Mouse (Mus musculus) bone marrow, adult 2 months (tissue): Measurements from ENCODE around the gene Bicdl2.

ENCODE experiments used
- CTCF ChIP-seq: fragments of 200-500 bp; IDR thresholded peaks from 2 replicates; pipeline ENCODE4 v1.5.1; 2011; ENCODE audit warnings: low read length, control low read depth; ENCODE audit not compliant: control insufficient read depth, insufficient read depth
- POLR2A ChIP-seq: fragments of 200-500 bp; IDR thresholded peaks from 2 replicates; pipeline ENCODE4 v1.6.1; 2011; ENCODE audit warnings: low read depth, mild to moderate bottlenecking, control low read depth, low read length, borderline replicate concordance; ENCODE audit not compliant: control insufficient read depth

DNA sequence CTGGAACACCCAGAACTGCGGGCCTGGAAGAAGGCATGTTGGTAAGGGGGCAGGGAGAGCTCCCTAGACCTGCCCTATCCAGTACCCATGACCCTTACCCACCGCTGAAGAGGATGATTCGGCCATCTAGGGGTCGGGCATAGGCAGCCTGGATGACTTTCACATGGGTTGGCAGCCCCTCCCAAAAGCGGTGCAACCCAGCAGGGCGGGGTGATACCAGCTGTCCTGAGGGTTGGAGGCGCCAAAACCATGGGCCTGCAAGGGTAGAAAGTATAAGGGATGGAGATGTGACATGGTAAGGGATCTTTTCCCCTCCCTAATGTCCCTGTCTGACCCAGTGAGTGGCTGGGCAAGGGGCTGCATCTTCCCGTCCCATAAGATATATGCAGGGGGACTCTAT is 29.1 kb upstream of the Bicdl2 start:
- TF ChIP-seq CTCF (no peak), POLR2A (no peak)
